In the genomic region with DNA sequence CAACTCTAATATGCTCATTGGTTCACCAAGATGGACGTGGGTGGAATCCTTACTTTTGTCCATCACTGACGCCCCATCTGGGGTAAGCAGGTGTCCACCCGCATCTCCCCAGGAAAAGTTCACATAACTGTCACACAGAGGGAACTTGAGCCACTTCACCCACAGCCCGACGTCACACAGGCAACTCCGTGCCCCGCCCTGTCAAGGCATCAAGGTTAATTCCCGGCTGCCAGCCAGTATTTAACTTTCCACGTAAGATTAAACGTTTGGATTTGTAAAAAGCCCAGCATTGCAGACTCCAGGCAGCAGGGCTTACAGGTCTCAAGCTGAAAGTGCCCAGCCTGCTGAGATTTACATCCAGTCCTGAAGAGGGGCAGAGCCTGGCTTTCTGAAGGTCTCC, we compare ENCODE assay signal across 25 mouse cellular contexts. TPM values are rescaled to one million over a fixed set of nuclear protein-coding genes. Genes with fewer than 3 reads are reported as not detected.
DNase-seq lines count a peak whose midpoint lies in the region; ATAC-seq lines count a peak whose summit lies in the region.
"Had no signal": no experiment of that assay in that cellular context is flagged by ENCODE, and none has a peak within 500 bp of the region (broad histone marks: within the 10 kb centered on the region; RNA-seq: fewer than 3 reads in every experiment).

A gene (plus strand): TSS at position 289 of the 400 bp plus-strand sequence.

- H3K36me3 ChIP-seq in hindbrain, embryonic 14.5 days (replicated peaks; ENCODE audit: control insufficient read depth, insufficient read depth): no peaks in the 10 kb centered on the region
- no peaks in the 10 kb centered on the region for H3K36me3 ChIP-seq in lung, embryonic 16.5 days (ENCODE audit: control insufficient read depth, insufficient read depth, low read length)
- H3K36me3 ChIP-seq in heart, embryonic 11.5 days (ENCODE audit: control insufficient read depth, insufficient read depth, low read length): no peaks in the 10 kb centered on the region
- H3K36me3 ChIP-seq: embryonic facial prominence, embryonic 10.5 days; forebrain, embryonic 10.5 days; heart, embryonic 10.5 days; limb, embryonic 13.5 days; liver, embryonic 12.5 days; lung, embryonic 15.5 days had no signal

- no peak within 1 kb of the TSS for H3K27ac ChIP-seq in hindbrain, embryonic 14.5 days
- peak within 1 kb of the TSS; percentile 61 for H3K27ac ChIP-seq in lung, embryonic 16.5 days (ENCODE audit: low read length)
- H3K27ac ChIP-seq in heart, embryonic 11.5 days (ENCODE audit: low read depth, low read length): no peak within 1 kb of the TSS
- H3K27ac ChIP-seq: embryonic facial prominence, embryonic 10.5 days; forebrain, embryonic 10.5 days; gastrocnemius, adult 2 months; limb, embryonic 13.5 days; liver, embryonic 12.5 days had no signal

- H3K4me1 ChIP-seq in hindbrain, embryonic 14.5 days (replicated peaks; ENCODE audit: control insufficient read depth, insufficient read depth, low read length): no peaks in the 10 kb centered on the region
- H3K4me1 ChIP-seq in lung, embryonic 16.5 days (replicated peaks; ENCODE audit: control insufficient read depth, insufficient read depth, low read length): peaks cover 6% of the 10 kb centered on the region; the same call in 1 of the 2 replicates
- H3K4me1 ChIP-seq in heart, embryonic 11.5 days (ENCODE audit: control insufficient read depth, insufficient read depth, low read length): no peaks in the 10 kb centered on the region; the same call in 1 of the 2 replicates
- H3K4me1 ChIP-seq: limb, embryonic 13.5 days; liver, embryonic 12.5 days had no signal

- no peak for ATAC-seq in hindbrain, embryonic 14.5 days (ENCODE audit: low FRiP score)
- peak; percentile 36 for ATAC-seq in lung, embryonic 16.5 days (ENCODE audit: low read depth)
- ATAC-seq in heart, embryonic 11.5 days (replicated peaks; ENCODE audit: insufficient number of reproducible peaks, low FRiP score, low TSS enrichment): no peak
- ATAC-seq in megakaryocyte progenitor cell, adult 5-6 weeks (replicated peaks; ENCODE audit: poor library complexity): no peak
- ATAC-seq: activated CD4-positive, CD25-positive, alpha-beta regulatory T cell, adult 4 months; intestine, postnatal 0 days; liver, embryonic 12.5 days had no signal

- H3K4me2 ChIP-seq in hindbrain, embryonic 14.5 days (replicated peaks): no peak within 1 kb of the TSS
- no peak within 1 kb of the TSS for H3K4me2 ChIP-seq in lung, embryonic 16.5 days (ENCODE audit: low read depth, low read length)
- no peak within 1 kb of the TSS for H3K4me2 ChIP-seq in heart, embryonic 11.5 days
- H3K4me2 ChIP-seq: limb, embryonic 13.5 days; liver, embryonic 12.5 days; midbrain, embryonic 11.5 days had no signal

- H3K9ac ChIP-seq in hindbrain, embryonic 14.5 days: no peak within 1 kb of the TSS
- H3K9ac ChIP-seq in lung, embryonic 16.5 days (ENCODE audit: low read length): no peak within 1 kb of the TSS
- H3K9ac ChIP-seq in heart, embryonic 11.5 days (ENCODE audit: low read depth, low read length): no peak within 1 kb of the TSS
- H3K9ac ChIP-seq: limb, embryonic 13.5 days; liver, embryonic 12.5 days; lung, embryonic 15.5 days had no signal

- DNase-seq in adrenal gland, postnatal 10 days: peak; percentile 24
- DNase-seq in adrenal gland, adult 8-10 months: no peak
- no peak for DNase-seq in hindbrain, embryonic 14.5 days (ENCODE audit: low spot score)
- peak; percentile 43 to 51 for DNase-seq in lung, postnatal 4 days
- DNase-seq in urinary bladder, adult 2 months (ENCODE audit: low spot score): no peak
- DNase-seq: adrenal gland, postnatal 25 days; cerebellum, adult 9-11 months; gastrocnemius, adult 2 months; kidney, postnatal 25 days; layer of hippocampus, postnatal 36 days had no signal

- H3K4me3 ChIP-seq in hindbrain, embryonic 14.5 days (replicated peaks; ENCODE audit: low read length): no peak within 1 kb of the TSS
- no peak within 1 kb of the TSS for H3K4me3 ChIP-seq in lung, embryonic 16.5 days (ENCODE audit: low read length)
- no peak within 1 kb of the TSS for H3K4me3 ChIP-seq in heart, embryonic 11.5 days (ENCODE audit: low read depth, low read length)
- H3K4me3 ChIP-seq: embryonic facial prominence, embryonic 10.5 days; forebrain, embryonic 10.5 days; gastrocnemius, adult 2 months; heart, embryonic 10.5 days; limb, embryonic 13.5 days; liver, embryonic 12.5 days; lung, embryonic 15.5 days had no signal

- no peaks in the 10 kb centered on the region for H3K9me3 ChIP-seq in hindbrain, embryonic 14.5 days (ENCODE audit: control insufficient read depth, low read length)
- no peaks in the 10 kb centered on the region for H3K9me3 ChIP-seq in lung, embryonic 16.5 days (ENCODE audit: control insufficient read depth, low read length)
- H3K9me3 ChIP-seq in heart, embryonic 11.5 days (replicated peaks; ENCODE audit: control insufficient read depth, low read length): no peaks in the 10 kb centered on the region
- H3K9me3 ChIP-seq: embryonic facial prominence, embryonic 10.5 days; forebrain, embryonic 10.5 days; heart, embryonic 10.5 days; limb, embryonic 13.5 days; liver, embryonic 12.5 days; lung, embryonic 15.5 days had no signal

- no peaks in the 10 kb centered on the region for H3K27me3 ChIP-seq in hindbrain, embryonic 14.5 days (ENCODE audit: control insufficient read depth, insufficient read depth, low read length)
- no peaks in the 10 kb centered on the region for H3K27me3 ChIP-seq in lung, embryonic 16.5 days (ENCODE audit: control insufficient read depth, insufficient read depth, low read depth, low read length)
- H3K27me3 ChIP-seq in heart, embryonic 11.5 days (ENCODE audit: control insufficient read depth, insufficient read depth, low read length): no peaks in the 10 kb centered on the region
- H3K27me3 ChIP-seq: lung, embryonic 15.5 days had no signal

- 75% methylated on average over 10 of the region's 10 CpGs for WGBS in hindbrain, embryonic 14.5 days
- WGBS in lung, embryonic 16.5 days: 38% methylated on average over 10 of the region's 10 CpGs
- 66% methylated on average over 10 of the region's 10 CpGs for WGBS in heart, embryonic 11.5 days (ENCODE audit: insufficient replicate concordance)

RNA-seq across cellular contexts. Expression of the gene that starts here (rescaled TPM):
- not detected for total RNA-seq in adrenal gland, postnatal 10 days (2021)
- total RNA-seq in adrenal gland, adult 8-10 months (2022): not detected
- polyA plus RNA-seq in hindbrain, embryonic 14.5 days (2014; fragmentation: Nextera tagmentation; extraction: Ambion mirVana): 32.3 and 53.8 TPM in 2 replicates
- polyA plus RNA-seq in lung, embryonic 16.5 days (2015; fragmentation: Nextera tagmentation; extraction: Ambion mirVana): 1.3 and 1.4 TPM in 2 replicates
- polyA plus RNA-seq in heart, embryonic 11.5 days (2014; fragmentation: Nextera tagmentation; extraction: Ambion mirVana): 1.8 and 1.9 TPM in 2 replicates
- not detected in 2 replicates for total RNA-seq in megakaryocyte progenitor cell, adult 5-6 weeks (2015)
- not detected in 2 replicates for total RNA-seq in megakaryocyte progenitor cell, adult 5-6 weeks (2017)
- polyA plus RNA-seq in urinary bladder, adult 2 months (2012; rRNA removed): not detected in 2 replicates
- total RNA-seq: adrenal gland, postnatal 25 days; gastrocnemius, adult 2 months had no signal
- polyA plus RNA-seq: activated CD4-positive, CD25-positive, alpha-beta regulatory T cell, adult 4 months; gonadal fat pad, adult 2 months; kidney, embryonic 14.5 days; liver, embryonic 12.5 days; small intestine, adult 2 months had no signal

Comparison
In these comparisons a context has a peak if more than half of its experiments do, and no peak if none do; other contexts are left out.
1. RNA of the gene that starts here (polyA plus RNA-seq): 32.3 to 53.8 TPM in hindbrain, embryonic 14.5 days; 1.8 to 1.9 TPM in heart, embryonic 11.5 days, 1.3 to 1.4 TPM in lung, embryonic 16.5 days and not detected in urinary bladder, adult 2 months; every median in the first group is over 10 times any median in the second.
2. Peak in DNase-seq in adrenal gland, postnatal 10 days; RNA of the gene not detected or under 1 TPM.
3. DNase-seq: peak in lung, postnatal 4 days (2 of 2); none in adrenal gland, adult 8-10 months (single experiment), hindbrain, embryonic 14.5 days (single experiment) and urinary bladder, adult 2 months (single experiment).